Mouse (Mus musculus): ENCODE measurements around the gene Acbd3. TPM values are rescaled to one million over a fixed set of nuclear protein-coding genes. Genes with fewer than 3 reads are reported as not detected.

Gene Acbd3
- polyA plus RNA-seq (2015; fragmentation: Nextera tagmentation; extraction: Ambion mirVana): 24.0 and 27.9 TPM in 2 replicates

GRCm38 (mm10) chr1:180725704-180726179 lies at the start of gene Acbd3:
TSS of gene Acbd3 (plus strand) at chr1:180726043.
- Histone ChIP-seq H3K36me3 (no peaks in the 10 kb centered on the region), H3K9ac (peak within 1 kb of the TSS; percentile 99), H3K27me3 (no peaks in the 10 kb centered on the region), H3K27ac (peak within 1 kb of the TSS; percentile 95), H3K4me3 (peak within 1 kb of the TSS; percentile 100), H3K4me2 (peak within 1 kb of the TSS; percentile 52), H3K9me3 (no peaks in the 10 kb centered on the region), H3K4me1 (peaks cover 22% of the 10 kb centered on the region)
- ATAC-seq (ENCODE audit: insufficient number of reproducible peaks, low FRiP score, low TSS enrichment, low read depth): peak; percentile 90
- WGBS: under 1% methylated on average over 52 of the region's 52 CpGs

GRCm38 (mm10) chr1:180691284-180691683 lies 34.6 kb upstream of the Acbd3 start:
- Histone ChIP-seq H3K9ac (no peak overlapping the region), H3K4me2 (no peak overlapping the region), H3K9me3 (no peaks in the 10 kb centered on the region), H3K27ac (no peak overlapping the region), H3K4me3 (no peak overlapping the region), H3K27me3 (peaks cover 18% of the 10 kb centered on the region), H3K36me3 (peaks cover 48% of the 10 kb centered on the region), H3K4me1 (no peaks in the 10 kb centered on the region)
- WGBS: 88% methylated on average over 7 of the region's 7 CpGs
- no peak for ATAC-seq (ENCODE audit: insufficient number of reproducible peaks, low FRiP score, low TSS enrichment, low read depth)

DNA sequence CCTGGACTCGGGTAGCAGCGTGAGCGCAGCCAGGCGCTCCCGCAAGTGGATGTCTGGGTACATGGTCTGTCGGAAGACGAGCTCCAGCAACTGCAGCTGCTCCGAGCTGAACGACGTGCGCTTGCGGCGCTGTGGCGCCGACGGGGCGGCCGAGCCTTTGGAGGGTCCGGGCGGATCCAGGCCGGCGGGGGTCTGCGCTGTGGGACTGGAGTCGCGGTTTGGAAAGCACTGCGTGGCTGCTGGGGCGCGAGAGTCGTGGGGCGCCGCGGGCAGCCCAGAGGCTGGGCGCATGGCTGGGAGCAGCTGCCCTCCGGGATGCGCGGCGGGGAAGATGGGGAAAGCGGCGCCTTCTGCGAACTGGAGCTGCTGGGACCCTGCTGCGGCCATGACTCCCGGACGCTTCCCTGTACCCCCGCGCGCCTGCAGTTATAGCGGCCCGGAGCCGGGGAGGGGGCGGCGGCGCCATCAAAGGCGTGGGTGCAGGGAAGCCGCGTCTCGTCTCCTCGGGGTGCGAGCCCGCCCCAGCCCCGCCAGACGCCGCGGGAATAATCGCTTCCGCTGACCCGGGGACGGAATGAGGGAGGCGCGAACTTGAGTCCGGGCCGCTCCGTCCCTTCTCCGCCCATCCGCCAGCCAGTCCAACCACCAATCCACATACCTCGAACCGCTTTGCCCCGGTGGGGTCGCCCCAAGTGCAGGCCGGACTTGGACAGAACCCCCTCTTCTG lies 29.1 kb upstream of the Acbd3 start, which contains the start of gene Mixl1:
Mixl1 (minus strand) TSS at position 409 of the 727 bp plus-strand sequence.
- ATAC-seq (ENCODE audit: insufficient number of reproducible peaks, low FRiP score, low TSS enrichment, low read depth): no peak
- peak within 1 kb of the TSS; percentile 37; the same call in 1 of the 2 replicates for H3K9ac ChIP-seq
- H3K4me1 ChIP-seq: peaks cover 10% of the 10 kb centered on the region
- no peak within 1 kb of the TSS for H3K27ac ChIP-seq
- peaks cover 9% of the 10 kb centered on the region; the same call in 1 of the 2 replicates for H3K36me3 ChIP-seq
- WGBS: under 1% methylated on average over 79 of the region's 79 CpGs
- H3K4me3 ChIP-seq: peak within 1 kb of the TSS; percentile 47
- H3K27me3 ChIP-seq: peaks cover 46% of the 10 kb centered on the region
- peak within 1 kb of the TSS; percentile 82 for H3K4me2 ChIP-seq
- H3K9me3 ChIP-seq: no peaks in the 10 kb centered on the region

GRCm38 (mm10) chr1:180698063-180698462 lies 27.8 kb upstream of the Acbd3 start:
- ATAC-seq (ENCODE audit: insufficient number of reproducible peaks, low FRiP score, low TSS enrichment, low read depth): no peak
- Histone ChIP-seq H3K4me1 (peaks cover 11% of the 10 kb centered on the region), H3K36me3 (no peaks in the 10 kb centered on the region), H3K27me3 (peaks cover 46% of the 10 kb centered on the region), H3K4me2 (no peak overlapping the region), H3K9ac (no peak overlapping the region), H3K9me3 (no peaks in the 10 kb centered on the region), H3K27ac (no peak overlapping the region), H3K4me3 (no peak overlapping the region)
- WGBS: 43% methylated on average over 5 of the region's 5 CpGs

- Histone ChIP-seq H3K4me1 (0 out of 2 replicates have a peak, but pooled peaks cover 4% of the 10 kb centered on the region), H3K4me2 (peak overlapping the region; percentile 19), H3K4me3 (peak overlapping the region; percentile 17), H3K36me3 (no peaks in the 10 kb centered on the region), H3K27me3 (peaks cover 7% of the 10 kb centered on the region), H3K9me3 (no peaks in the 10 kb centered on the region), H3K9ac (no peak overlapping the region), H3K27ac (no peak overlapping the region)
- ATAC-seq (ENCODE audit: insufficient number of reproducible peaks, low FRiP score, low TSS enrichment, low read depth): 0 out of 2 replicates have a peak, but pooled peaks have one; percentile 55
- 32% methylated on average over 6 of the region's 6 CpGs for WGBS
These were observed 22.4 kb upstream of the Acbd3 start for GRCm38 (mm10) chr1:180703400-180703799.

DNA sequence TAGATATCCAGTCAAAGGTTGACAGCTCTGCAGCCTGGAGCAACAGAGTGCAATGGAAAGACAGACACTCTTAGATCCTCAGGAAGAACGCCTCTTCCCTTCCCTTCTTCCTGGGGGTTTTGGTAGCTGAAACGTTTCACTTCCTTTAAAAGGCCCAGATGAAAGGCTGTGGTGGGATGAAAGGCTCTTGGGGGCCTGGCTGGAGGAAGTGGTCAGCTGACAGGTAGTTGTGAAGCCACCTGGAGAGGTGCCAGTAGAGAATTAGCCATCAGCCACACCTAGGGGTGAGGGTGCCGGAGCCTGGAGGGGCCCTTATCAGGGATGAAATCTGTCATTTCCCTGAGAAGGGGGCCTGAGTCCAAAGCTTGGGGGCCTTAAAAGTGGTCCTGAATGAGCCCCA lies 18.5 kb upstream of the Acbd3 start:
- H3K27me3 ChIP-seq: no peaks in the 10 kb centered on the region
- no peak for ATAC-seq (ENCODE audit: insufficient number of reproducible peaks, low FRiP score, low TSS enrichment, low read depth)
- WGBS: 32% methylated on average over 3 of the region's 3 CpGs
- H3K4me2 ChIP-seq: no peak overlapping the region
- H3K9ac ChIP-seq: no peak overlapping the region
- no peak overlapping the region for H3K27ac ChIP-seq
- H3K9me3 ChIP-seq: no peaks in the 10 kb centered on the region
- no peak overlapping the region for H3K4me3 ChIP-seq
- H3K36me3 ChIP-seq: no peaks in the 10 kb centered on the region
- H3K4me1 ChIP-seq: 0 out of 2 replicates have a peak, but pooled peaks cover 4% of the 10 kb centered on the region

DNA sequence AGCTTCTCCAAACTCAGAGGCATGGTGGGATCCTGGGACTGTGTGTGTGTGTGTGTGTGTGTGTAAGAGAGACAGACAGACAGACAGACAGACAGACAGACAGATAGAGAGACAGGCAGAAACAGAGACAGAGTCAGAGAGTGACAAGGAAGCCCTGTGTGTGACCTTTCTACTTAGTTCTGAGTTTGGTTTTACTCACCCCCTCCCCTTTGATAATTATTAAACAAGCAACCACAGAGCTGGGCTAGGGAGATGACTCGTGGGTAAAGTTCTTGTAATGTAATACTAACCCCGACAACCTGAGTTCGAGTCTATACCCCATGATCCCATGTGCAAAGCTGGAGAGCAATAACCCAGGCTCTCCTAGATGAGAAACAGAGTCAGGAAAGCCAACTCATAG lies 18.0 kb upstream of the Acbd3 start:
- WGBS: 64% methylated on average over 3 of the region's 3 CpGs
- H3K27ac ChIP-seq: no peak overlapping the region
- ATAC-seq (ENCODE audit: insufficient number of reproducible peaks, low FRiP score, low TSS enrichment, low read depth): no peak
- H3K27me3 ChIP-seq: no peaks in the 10 kb centered on the region
- H3K4me2 ChIP-seq: no peak overlapping the region
- H3K9me3 ChIP-seq: no peaks in the 10 kb centered on the region
- H3K4me3 ChIP-seq: no peak overlapping the region
- H3K4me1 ChIP-seq: 0 out of 2 replicates have a peak, but pooled peaks cover 4% of the 10 kb centered on the region
- no peak overlapping the region for H3K9ac ChIP-seq
- no peaks in the 10 kb centered on the region for H3K36me3 ChIP-seq

DNA sequence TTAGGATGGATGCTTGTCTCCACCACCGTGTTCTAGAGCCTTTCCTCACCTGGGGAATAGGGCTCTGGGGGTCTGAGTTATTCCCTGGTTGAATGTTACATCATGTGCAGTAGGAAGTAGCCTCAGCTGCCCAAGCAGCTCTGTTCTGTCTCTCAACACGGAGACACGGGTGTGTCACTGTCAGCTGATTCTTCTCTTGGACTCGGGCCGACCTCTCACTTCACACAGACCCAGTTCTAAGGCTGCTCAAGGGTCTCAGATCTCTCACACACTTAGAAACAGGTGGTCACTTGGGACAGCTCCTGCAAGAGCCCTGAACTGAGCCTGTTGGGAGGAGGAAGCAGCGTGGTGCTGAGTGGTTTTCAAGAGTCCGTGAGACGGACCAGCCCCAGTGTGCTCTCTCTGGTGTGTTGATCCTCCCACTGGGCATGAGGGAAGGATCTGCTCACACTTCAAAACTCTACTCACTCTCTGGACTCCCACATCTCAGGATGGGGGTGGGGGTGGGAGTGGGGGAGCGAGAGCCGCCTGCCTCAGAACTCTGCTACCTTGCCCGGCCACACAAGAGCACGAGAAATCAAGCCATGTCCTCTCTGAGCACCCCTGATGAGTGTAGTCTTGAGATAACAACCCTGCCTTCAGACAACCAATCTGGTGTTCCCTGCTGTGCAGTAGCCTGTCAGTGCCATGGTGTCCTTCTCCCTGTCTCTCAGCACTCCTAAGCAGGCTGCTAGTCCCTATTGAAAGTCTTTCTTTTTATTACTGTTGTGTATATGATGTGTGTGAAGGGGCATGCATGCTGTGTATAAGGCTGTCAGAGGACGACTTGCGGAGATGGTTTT lies 16.7 kb upstream of the Acbd3 start:
- H3K27me3 ChIP-seq: no peaks in the 10 kb centered on the region
- H3K27ac ChIP-seq: no peak overlapping the region
- H3K4me1 ChIP-seq: no peaks in the 10 kb centered on the region
- H3K9me3 ChIP-seq: no peaks in the 10 kb centered on the region
- H3K9ac ChIP-seq: no peak overlapping the region
- no peak overlapping the region for H3K4me2 ChIP-seq
- H3K36me3 ChIP-seq: no peaks in the 10 kb centered on the region
- no peak overlapping the region for H3K4me3 ChIP-seq
- 59% methylated on average over 14 of the region's 14 CpGs for WGBS
- ATAC-seq (ENCODE audit: insufficient number of reproducible peaks, low FRiP score, low TSS enrichment, low read depth): no peak

DNA sequence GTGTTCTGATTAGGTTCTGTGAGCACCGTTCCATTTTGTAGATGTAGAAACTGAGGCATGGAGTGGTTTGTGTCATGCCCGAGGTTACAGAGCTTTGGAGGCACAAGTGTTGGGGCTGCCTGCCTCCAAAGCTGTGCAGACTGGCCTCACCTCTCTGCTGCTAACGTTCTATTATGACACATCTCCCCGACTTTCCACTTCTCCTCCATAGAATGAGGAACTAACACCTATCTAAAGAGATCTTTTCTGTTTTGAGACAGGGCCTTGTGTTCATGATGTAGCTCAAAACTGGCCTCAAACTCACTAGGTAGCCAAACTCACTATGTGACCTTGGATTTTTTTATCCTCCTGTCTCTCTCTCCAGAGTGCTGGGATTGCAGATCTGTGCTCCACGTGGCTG lies 7.1 kb upstream of the Acbd3 start:
- H3K4me2 ChIP-seq: no peak overlapping the region
- no peaks in the 10 kb centered on the region for H3K9me3 ChIP-seq
- ATAC-seq (ENCODE audit: insufficient number of reproducible peaks, low FRiP score, low TSS enrichment, low read depth): no peak
- no peak overlapping the region for H3K27ac ChIP-seq
- H3K4me1 ChIP-seq: no peaks in the 10 kb centered on the region
- WGBS: 77% methylated on average over 5 of the region's 5 CpGs
- H3K36me3 ChIP-seq: no peaks in the 10 kb centered on the region
- H3K9ac ChIP-seq: no peak overlapping the region
- no peak overlapping the region for H3K4me3 ChIP-seq
- no peaks in the 10 kb centered on the region for H3K27me3 ChIP-seq

DNA sequence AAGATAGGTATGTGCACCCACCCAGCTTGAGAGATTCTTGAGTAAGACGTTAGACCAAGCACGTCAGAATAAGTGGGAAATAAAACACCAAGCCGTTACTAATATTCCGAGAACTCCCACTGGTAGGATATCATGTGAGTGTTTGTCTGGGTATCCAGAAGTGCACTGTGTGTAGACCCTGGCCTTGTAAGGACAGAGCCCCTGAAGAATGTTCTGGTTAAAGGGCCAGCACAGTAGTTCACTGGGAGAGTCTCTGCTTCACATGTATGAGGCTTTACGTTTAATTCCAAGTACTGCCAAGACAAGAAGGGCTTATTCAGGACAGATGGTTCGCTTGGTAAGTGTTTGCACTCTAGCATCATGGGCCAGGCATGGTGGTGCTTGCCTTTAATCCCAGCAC lies 6.4 kb upstream of the Acbd3 start:
- H3K27me3 ChIP-seq: no peaks in the 10 kb centered on the region
- WGBS: 83% methylated on average over 6 of the region's 6 CpGs
- no peak overlapping the region for H3K4me2 ChIP-seq
- no peak overlapping the region for H3K9ac ChIP-seq
- H3K9me3 ChIP-seq: no peaks in the 10 kb centered on the region
- H3K27ac ChIP-seq: no peak overlapping the region
- no peak for ATAC-seq (ENCODE audit: insufficient number of reproducible peaks, low FRiP score, low TSS enrichment, low read depth)
- H3K4me3 ChIP-seq: no peak overlapping the region
- H3K36me3 ChIP-seq: no peaks in the 10 kb centered on the region
- no peaks in the 10 kb centered on the region for H3K4me1 ChIP-seq

DNA sequence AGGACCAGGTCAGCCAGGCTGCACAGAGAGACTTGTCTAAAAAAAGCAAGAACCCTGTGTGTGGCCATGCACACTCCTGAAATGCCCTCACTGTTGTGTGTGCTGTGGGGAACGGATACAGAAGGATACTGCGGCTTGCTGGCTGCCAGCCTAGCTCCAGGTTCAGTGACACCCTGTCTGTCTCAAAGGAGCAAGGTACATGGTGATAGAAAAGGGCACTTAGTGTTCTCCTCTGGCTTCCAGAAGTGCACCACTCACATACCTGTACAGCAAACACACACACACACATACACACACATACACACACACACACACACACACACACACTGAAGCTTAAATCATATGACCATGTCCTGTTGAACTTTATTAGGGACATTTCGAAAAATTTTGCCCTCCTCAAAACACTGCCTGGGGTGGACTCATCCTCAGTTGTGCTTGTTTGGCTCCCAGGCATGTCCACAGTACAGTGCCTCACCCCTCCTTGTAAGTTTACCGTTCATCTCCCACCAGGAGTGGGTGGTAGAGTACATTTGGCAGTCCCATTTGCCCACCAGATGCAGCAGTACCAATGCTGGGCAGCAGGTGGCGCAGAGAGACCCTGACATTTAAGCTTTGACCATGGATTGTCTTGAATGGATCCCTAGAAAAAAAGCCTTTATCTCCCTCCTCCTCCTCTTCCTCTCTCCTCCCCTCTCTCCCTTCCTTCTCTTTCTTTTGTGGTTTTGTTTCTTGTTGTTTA lies 5.7 kb upstream of the Acbd3 start:
- H3K27ac ChIP-seq: no peak overlapping the region
- H3K27me3 ChIP-seq: no peaks in the 10 kb centered on the region
- H3K9me3 ChIP-seq: no peaks in the 10 kb centered on the region
- no peak overlapping the region for H3K9ac ChIP-seq
- 0 out of 2 replicates have a peak, but pooled peaks cover 3% of the 10 kb centered on the region for H3K4me1 ChIP-seq
- no peak overlapping the region for H3K4me3 ChIP-seq
- no peak overlapping the region for H3K4me2 ChIP-seq
- ATAC-seq (ENCODE audit: insufficient number of reproducible peaks, low FRiP score, low TSS enrichment, low read depth): no peak; the same call in 1 of the 2 replicates
- H3K36me3 ChIP-seq: no peaks in the 10 kb centered on the region
- 46% methylated on average over 5 of the region's 5 CpGs for WGBS

Data from limb, embryonic 15.5 days (tissue).